Mouse (Mus musculus) spleen, postnatal 14 days (tissue): ENCODE measurements at regions not wholly inside any gene's neighbourhood (a gene's known extent, or its start where the extent isn't known, plus 50 kb on each side); places are given as distances from the start of the nearest gene placed in this dataset.
A peak's percentile ranks its signal among the peaks of the same experiment; 100 is the strongest.

ENCODE experiments used
- DNase-seq, 2 experiments: peaks; one replicate each; pipeline ENCODE4 v3.0.0; 2021 to 2022; ENCODE audit warnings: low spot score in 2 of 2

GRCm38 (mm10) chr13:81852309-81852978 is 69.6 kb downstream of the Cetn3 start:
- peak in 1 of 2 experiments; percentile 3 for DNase-seq

- no peak for DNase-seq
These were observed 73.2 kb downstream of the Cetn3 start for GRCm38 (mm10) chr13:81856072-81856471.

GRCm38 (mm10) chr13:81860683-81861082 is 77.8 kb downstream of the Cetn3 start:
- no peak for DNase-seq

GRCm38 (mm10) chr13:81861886-81862600 is 79.2 kb downstream of the Cetn3 start:
- no peak for DNase-seq

- no peak for DNase-seq
These were observed 88.3 kb downstream of the Cetn3 start for GRCm38 (mm10) chr13:81871226-81871625.

GRCm38 (mm10) chr13:81885879-81886278 is 103.0 kb downstream of the Cetn3 start:
- no peak for DNase-seq

GRCm38 (mm10) chr13:81930266-81930665 is 147.4 kb downstream of the Cetn3 start:
- DNase-seq = no peak

- no peak for DNase-seq
These were observed 148.3 kb downstream of the Cetn3 start for GRCm38 (mm10) chr13:81931199-81931598.

GRCm38 (mm10) chr13:81937061-81937460 is 154.2 kb downstream of the Cetn3 start:
- no peak for DNase-seq

GRCm38 (mm10) chr13:81944047-81944446 is 161.2 kb downstream of the Cetn3 start:
- DNase-seq = peak; percentile 12 to 64

GRCm38 (mm10) chr13:81944469-81944868 is 161.6 kb downstream of the Cetn3 start:
- no peak for DNase-seq

GRCm38 (mm10) chr13:81945741-81946140 is 162.9 kb downstream of the Cetn3 start:
- no peak for DNase-seq

GRCm38 (mm10) chr13:81965431-81965830 is 182.6 kb downstream of the Cetn3 start:
- no peak for DNase-seq

- no peak for DNase-seq
These were observed 193.0 kb downstream of the Cetn3 start for GRCm38 (mm10) chr13:81975878-81976277.

GRCm38 (mm10) chr13:81978003-81978402 is 195.1 kb downstream of the Cetn3 start:
- DNase-seq = no peak

- no peak for DNase-seq
These were observed 196.4 kb downstream of the Cetn3 start for GRCm38 (mm10) chr13:81979289-81979688.

- DNase-seq = no peak
These were observed 197.2 kb downstream of the Cetn3 start for GRCm38 (mm10) chr13:81980094-81980493.

GRCm38 (mm10) chr13:81982491-81982890 is 199.6 kb downstream of the Cetn3 start:
- DNase-seq = no peak

GRCm38 (mm10) chr13:82000681-82001212 is 217.9 kb downstream of the Cetn3 start:
- no peak for DNase-seq

GRCm38 (mm10) chr13:82005929-82006726 is 223.3 kb downstream of the Cetn3 start:
- DNase-seq = no peak

GRCm38 (mm10) chr13:82007222-82007621 is 224.3 kb downstream of the Cetn3 start:
- DNase-seq = no peak

GRCm38 (mm10) chr13:82039623-82040022 is 256.7 kb downstream of the Cetn3 start:
- no peak for DNase-seq
